Mouse (Mus musculus) retina, adult 2 months (tissue): ENCODE data around the gene Saal1.
A peak's percentile ranks its signal among the peaks of the same experiment; 100 is the strongest.
"Not testable (repeated sequence)": the region's sequence is repeated elsewhere in the genome, so short reads cannot be mapped to it uniquely, and the experiment has no call there.

Source experiments
- DNase-seq: peaks from one replicate; pipeline ENCODE4 v3.0.0-alpha.2; 2012; ENCODE audit warnings: low read depth, low spot score

The Saal1 gene

GRCm38 (mm10) chr7:46696754-46697153 lies 13.7 kb downstream of the Saal1 start:
- DNase-seq, result no peak

GRCm38 (mm10) chr7:46686827-46687226 lies 23.7 kb downstream of the Saal1 start:
- DNase-seq, result no peak

GRCm38 (mm10) chr7:46680732-46681131 lies 29.7 kb downstream of the Saal1 start:
- DNase-seq, result no peak

DNA sequence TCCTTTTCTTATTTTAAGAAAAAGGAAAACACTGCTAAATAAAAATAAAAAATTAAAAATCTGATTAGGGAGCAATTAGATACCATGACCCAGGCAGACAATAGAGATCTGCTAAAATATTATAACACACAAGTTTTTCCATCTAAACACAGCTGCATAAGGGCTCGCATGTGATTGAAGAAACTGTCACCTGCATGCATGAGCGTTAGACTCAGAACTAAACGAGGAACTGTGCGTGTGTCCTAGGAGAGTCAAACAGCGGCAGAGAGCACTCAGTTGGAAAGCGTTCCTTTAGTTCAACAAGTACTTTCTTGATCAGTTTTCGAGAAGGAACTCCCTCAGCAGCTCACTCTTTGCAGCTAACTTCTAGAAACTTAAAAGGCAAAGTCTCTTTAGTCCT lies 31.4 kb downstream of the Saal1 start:
- DNase-seq, result not testable (repeated sequence)

GRCm38 (mm10) chr7:46678417-46678816 lies 32.1 kb downstream of the Saal1 start:
- DNase-seq, result no peak

DNA sequence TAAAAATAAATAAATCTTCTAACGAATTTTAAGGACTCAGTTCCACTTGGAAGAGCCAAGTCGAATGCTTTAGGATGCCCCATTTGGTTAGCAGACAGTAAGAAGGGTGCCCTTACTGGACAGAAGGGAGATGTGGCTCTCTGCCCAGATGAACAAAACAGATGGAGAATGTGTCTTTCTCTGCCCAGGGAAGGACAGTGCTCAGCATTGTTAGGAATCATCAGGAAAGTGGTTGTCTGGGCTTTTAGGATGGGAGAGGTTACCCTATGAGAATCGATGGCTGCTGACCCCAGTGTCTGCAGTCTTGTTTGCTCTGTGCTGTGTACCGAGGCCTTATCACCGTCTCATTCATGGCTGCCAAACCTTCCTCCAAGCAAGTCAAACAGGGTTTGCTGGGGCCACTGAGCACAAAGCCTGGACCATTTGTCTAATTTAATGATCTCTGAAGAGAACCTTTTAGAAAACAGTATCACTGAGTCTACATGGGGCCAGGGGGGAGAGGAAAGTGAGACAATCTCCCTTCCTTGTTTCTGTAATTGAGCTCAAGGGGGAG lies 33.6 kb downstream of the Saal1 start:
- no peak for DNase-seq

- no peak for DNase-seq
These were observed 34.6 kb downstream of the Saal1 start for GRCm38 (mm10) chr7:46675886-46676285.

- DNase-seq, result no peak
These were observed 35.4 kb downstream of the Saal1 start for GRCm38 (mm10) chr7:46675061-46675460.

GRCm38 (mm10) chr7:46672160-46672672 lies 38.3 kb downstream of the Saal1 start, which contains the start of gene Tph1:
TSS of gene Tph1 (minus strand) at chr7:46672537.
- no peak for DNase-seq

- no peak for DNase-seq
These were observed 43.2 kb downstream of the Saal1 start for GRCm38 (mm10) chr7:46667256-46667655.

DNA sequence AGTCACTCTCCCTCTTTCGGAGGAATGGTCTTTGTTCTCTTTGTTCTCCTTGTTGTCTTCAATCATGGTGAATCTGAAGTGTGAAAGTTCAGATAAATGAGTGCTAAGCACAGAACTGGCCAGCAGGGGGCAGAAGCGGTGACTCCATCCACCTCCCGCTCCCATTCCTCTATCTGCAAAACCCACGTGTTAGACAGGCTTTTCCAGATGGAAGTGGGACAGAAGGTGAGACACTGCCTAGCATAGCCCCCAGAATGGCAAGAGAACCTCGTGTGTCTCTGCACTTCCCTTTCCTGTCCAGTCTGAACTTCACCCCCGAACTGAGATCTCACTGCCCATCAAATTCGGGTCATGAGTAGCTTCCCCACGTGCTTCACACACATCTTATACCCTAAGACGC lies 45.2 kb downstream of the Saal1 start:
- DNase-seq, result no peak

GRCm38 (mm10) chr7:46661591-46662090 lies 48.8 kb downstream of the Saal1 start:
- DNase-seq, result no peak

- no peak for DNase-seq
These were observed 58.2 kb downstream of the Saal1 start for GRCm38 (mm10) chr7:46652279-46652678.

DNA sequence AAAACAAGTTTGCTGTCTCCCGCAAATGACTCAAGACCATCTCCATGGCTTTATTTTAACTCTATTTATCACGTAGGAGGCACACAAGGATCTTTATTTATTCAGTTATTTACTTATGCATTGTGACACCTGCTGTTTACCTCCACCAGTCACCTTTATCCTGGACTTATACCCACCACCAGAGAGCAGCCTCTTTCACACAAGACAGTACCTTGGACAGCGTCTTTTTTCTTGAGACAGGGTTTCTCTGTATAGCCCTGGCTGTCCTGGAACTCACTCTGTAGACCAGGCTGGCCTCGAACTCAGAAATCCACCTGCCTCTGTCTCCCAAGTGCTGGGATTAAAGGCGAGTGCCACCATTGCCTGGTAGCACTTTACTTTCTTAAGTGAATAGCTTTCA lies 60.2 kb downstream of the Saal1 start:
- DNase-seq, result not testable (repeated sequence)

DNA sequence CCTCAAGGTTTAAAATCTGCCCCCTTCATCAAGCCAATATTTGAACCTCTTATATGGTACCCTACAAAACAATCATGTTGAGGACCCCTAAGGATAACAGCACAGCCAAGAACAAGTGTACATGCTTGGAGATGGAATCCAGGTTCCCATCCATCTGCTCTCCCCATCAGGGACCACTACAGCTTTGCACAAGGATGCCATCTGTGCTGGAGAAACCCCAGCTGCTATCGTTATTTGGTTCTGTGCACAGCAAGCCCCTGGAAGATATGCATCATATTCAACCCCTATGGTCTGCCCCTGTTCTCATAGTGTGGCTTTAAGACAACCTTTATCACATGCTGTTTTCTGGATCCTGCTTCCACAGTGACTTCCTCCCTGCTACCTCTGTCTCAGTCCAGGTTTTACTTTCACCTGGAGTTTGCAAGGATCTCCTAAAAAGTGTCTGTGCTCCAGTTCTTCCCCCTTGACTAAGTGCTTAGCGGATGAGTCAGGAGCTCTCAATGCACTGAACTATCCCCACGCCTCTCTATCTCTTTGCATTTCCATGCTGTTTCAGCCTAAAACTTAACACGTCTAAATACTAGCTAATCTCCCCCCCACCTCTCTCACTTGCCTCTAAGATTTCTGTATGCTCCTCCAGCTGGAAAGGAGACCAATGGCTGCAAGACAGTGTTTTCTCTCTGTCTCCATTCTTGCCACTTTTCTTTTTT lies 61.9 kb downstream of the Saal1 start:
- DNase-seq, result no peak

DNA sequence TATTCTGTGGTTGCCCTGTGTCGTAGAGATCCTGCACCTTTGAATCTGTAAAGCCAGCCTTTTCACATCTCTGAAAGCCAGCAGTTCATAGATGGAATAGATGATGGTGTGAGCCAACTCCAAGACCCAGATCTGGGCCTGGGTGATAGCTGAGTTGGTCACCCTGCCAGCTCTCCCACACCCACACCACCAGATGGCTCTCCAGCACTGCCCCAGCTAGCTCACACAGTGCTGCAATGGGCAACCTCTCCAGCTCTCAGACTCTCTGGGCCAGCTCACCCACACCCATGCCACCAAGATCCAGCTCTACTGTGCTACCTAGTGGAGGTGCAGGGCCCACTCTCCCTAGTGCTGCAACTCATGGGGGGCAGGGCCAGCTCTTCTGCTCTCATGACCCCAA lies 67.3 kb downstream of the Saal1 start:
- DNase-seq, result no peak

- no peak for DNase-seq
These were observed 70.4 kb downstream of the Saal1 start for GRCm38 (mm10) chr7:46640062-46640461.

DNA sequence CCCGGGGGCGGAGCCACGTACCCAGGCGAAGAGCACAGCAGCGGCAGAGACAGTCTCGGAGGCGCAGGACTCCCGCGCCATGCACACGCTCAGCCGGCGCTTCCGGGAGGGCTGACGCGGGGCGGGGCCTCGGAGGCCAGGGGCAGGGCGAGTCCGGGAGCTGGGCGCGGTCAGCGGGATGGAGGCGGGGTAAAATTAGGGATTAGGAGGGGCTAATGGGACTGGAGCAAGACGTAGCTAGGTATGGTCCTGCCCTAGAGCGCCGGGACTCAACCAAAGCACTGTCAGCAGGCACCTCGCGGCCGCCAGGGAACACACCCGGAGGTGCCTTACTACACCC lies 70.8 kb downstream of the Saal1 start, which contains the start of gene Sergef:
TSS of gene Sergef (minus strand) at position 116 of the 340 bp plus-strand sequence.
- DNase-seq, result peak; percentile 76

DNA sequence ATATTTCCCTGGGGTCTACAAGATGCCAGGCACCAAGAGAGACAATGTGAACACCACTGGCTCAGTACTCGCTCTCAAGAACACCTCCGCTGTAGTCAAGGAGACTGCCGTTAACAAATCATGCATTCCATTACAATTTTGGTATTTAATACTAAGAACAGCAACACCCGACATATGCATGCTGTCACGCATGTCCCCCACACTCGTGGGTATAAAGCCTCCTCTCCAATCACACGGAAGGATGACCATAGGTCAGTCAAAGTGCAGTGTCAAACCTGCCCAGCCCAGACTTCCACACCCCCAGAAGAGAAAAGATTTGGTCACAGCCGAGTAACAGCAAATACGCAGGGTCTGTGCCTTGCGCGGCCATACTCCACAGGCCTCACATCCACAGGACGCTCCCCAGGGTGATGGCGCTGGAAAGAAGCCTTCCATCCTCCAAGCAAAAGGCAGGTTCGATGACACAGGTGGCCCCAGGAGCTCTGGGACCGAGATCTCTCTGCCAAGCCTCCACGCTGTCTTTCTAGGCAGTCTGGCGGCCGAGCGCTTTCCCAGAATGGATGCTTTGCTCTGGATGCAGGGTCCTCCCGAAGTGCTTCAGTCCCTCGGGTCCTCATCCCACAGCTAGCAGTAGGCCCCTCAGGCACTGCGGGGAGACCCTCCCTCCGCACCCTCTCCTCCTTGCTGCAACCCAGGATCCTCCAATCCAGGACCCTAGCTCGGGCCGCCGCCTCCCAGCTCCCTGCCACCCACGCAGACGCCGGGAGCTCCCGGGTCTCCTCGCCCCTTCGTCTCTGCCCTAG lies 71.4 kb downstream of the Saal1 start:
- no peak for DNase-seq
